Mouse (Mus musculus) cerebellum, adult 8-10 months (tissue): ENCODE measurements around the gene Lcmt1.

Experiments used
- DNase-seq: peaks from one replicate; pipeline ENCODE4 v3.0.0; 2022

Lcmt1 gene

GRCm38 (mm10) chr7:123404198-123404597 lies 34.6 kb downstream of the Lcmt1 start:
- peak; percentile 53 for DNase-seq

DNA sequence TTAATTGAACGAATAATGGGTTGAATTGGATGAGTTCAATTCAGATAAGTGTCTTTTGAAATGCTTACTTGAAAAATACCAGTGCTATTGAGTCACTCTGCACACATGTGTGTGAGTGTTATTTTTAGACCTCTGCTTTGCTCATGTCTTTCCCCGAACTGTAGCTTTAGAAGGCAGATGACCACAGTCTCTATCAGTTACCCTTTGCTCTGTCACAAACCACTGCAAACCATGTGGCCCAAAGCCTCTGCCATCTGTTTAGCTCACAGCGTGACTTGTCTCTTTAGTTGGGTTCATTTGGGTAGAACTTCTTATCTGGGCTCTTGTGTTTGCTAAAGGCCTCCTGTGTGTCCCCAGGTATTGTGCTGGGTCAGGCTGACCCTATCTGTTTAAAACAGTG lies 36.0 kb downstream of the Lcmt1 start:
- DNase-seq: no peak

DNA sequence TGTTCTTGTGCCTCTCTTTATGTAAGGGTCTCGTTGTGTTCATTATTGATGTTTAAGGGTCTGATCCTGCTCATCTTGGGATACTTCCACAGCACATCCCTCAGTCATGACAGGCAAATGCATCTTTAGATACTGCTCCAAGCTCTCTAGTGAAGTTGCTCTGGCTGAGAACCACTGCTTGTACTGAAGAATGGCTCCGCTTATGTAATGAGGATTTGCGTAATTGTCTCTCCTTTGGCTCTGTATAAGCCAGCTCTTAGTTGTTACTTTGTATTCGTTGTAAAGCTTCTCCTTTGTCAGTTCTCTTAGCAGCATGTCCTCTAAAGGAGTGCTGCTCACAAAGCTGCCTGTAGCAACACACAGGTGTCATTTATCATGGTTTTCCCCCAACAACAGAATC lies 37.4 kb downstream of the Lcmt1 start:
- no peak for DNase-seq

- DNase-seq: no peak
Measured at GRCm38 (mm10) chr7:123410502-123410901, 40.9 kb downstream of the Lcmt1 start.

GRCm38 (mm10) chr7:123411109-123411508 lies 41.5 kb downstream of the Lcmt1 start:
- DNase-seq: no peak

GRCm38 (mm10) chr7:123412143-123412542 lies 42.6 kb downstream of the Lcmt1 start:
- peak; percentile 77 for DNase-seq

DNA sequence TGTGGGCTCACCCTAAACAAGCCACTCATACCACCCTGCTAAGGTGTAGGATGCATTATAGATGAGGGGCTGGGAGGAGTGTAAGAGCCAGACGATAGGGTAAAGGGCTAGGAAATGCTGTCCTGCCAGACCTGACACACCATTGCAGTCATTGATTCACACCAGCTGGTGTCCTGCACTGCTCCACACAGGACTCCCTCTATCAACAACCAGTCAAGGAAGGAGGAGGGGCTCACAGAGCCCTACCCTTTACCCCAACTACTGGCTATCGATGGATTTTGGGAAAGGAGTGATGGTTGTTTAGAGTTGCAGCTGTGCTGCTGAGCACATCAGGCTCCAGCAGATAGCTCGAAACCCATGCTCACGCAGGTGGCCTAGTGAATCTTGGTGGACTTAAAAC lies 47.2 kb downstream of the Lcmt1 start:
- no peak for DNase-seq

DNA sequence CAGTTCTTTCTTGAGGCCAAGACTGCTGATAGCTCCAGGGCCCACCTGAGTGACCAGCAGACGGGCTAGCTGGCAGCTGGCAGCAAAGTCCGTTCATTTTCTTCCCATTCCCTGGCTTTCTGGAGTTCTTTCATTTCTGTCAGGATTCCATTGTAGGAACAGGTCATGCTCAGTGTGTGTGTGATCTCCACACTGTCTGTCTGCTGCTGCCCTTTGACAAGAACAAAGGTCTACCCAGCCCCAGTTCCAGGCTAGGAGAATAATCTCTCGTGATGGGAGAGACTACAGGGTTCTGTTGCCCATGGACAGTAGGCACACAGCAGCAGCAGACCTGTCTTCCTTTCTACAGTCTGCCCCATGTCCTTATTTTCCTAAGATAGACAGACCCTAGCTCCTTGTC lies 48.1 kb downstream of the Lcmt1 start:
- no peak for DNase-seq

- no peak for DNase-seq
Measured at GRCm38 (mm10) chr7:123419984-123420383, 50.4 kb downstream of the Lcmt1 start.

- no peak for DNase-seq
Measured at GRCm38 (mm10) chr7:123421958-123422357, 52.4 kb downstream of the Lcmt1 start.

- DNase-seq: no peak
Measured at GRCm38 (mm10) chr7:123424281-123424680, 54.7 kb downstream of the Lcmt1 start.

GRCm38 (mm10) chr7:123425134-123425757 lies 55.7 kb downstream of the Lcmt1 start:
- DNase-seq: no peak

DNA sequence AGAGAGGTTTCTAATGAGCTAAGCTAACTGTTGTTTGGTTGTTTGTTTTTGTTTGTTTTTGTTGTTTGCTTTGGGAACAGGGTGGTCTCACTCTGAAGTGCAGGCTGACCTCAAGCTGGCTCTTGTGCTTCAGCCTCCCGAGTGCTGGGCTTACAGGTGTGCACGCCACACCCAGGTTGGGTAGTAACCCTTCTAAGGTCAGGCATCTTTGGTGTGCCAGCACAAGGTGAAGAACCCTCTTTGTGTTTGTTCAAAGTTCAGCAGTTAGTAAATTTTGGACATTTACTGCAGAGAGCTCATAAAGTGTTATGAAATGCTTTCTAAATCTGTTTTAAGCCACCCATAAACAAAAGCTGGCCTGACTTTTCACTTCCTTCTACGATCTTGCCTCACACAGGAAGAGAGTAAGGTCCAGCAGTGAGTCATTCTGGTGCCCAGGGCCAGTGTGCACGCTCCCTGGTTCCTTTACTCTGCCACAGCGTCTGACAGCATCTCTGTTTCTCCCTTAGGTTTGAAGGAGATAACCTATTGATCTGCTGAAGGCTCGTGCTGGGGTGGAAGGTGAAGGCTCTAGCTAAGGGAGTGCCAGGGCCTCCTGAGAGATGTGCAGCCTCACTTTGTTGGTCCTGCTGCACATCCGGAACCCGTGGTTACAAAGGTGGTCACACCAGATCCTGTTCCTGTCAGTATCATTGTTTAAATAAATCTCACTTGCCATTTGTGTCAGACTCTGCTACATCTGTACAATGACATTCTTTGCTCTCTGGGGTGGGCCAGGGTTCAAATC lies 60.2 kb downstream of the Lcmt1 start:
- DNase-seq: no peak

- no peak for DNase-seq
Measured at GRCm38 (mm10) chr7:123430411-123430705, 60.8 kb downstream of the Lcmt1 start.

GRCm38 (mm10) chr7:123431206-123431605 lies 61.6 kb downstream of the Lcmt1 start:
- no peak for DNase-seq

DNA sequence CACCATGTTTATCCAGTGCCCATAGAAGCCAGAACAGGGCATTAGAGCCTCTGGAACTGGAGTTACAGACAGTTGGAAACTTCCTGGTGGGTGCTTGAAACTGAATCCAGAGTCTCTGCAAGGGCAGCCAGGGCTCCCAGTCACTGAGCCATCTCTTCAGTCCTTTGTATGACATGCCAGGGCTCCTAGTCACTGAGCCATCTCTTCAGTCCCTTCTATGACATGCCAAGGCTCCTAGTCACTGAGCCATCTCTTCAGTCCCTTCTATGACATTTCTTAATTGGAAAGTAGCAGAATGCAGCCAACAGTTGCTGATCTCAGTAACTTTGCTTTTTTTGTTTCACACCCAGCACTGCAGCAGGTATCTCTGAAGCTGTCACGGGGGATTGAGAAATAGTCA lies 72.5 kb downstream of the Lcmt1 start:
- no peak for DNase-seq

DNA sequence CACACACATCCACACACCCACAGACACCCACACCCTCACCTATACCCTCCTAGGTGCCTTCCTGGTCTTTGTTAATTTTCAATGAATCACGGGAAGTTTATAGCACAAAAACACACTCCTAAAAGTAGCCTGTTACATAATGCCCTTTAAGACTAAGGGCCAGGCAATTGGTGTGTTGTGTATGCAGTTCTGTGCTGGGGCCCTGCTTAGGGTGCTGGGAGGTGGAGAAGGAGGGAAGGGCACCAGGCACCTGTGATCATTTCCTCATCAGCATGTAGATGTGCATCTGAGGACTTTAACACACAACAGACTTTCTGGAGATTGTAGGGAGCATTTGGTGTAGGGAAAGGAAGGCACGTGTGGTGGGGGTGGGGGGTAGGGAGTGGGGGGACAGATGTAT lies 79.2 kb downstream of the Lcmt1 start:
- no peak for DNase-seq

DNA sequence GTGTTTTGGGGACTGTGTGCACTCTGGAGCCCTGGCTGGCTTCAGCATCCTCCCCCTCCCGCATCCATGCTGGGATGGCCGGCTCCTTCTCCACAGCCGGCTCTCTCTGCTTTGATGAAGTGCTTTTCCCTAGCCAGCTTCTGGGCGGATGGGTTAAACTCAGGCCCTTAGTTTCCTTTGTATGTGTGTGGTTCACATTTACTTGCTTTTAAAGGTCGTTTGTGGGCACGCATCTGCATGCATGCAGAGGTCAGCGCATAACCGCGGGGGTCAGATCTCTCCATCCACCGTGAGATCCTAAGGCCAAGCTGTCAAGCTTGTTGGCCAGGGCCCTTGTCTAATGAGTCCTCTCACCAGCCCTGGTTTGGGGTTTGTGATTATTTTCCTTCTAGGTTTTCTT lies 80.1 kb downstream of the Lcmt1 start:
- DNase-seq: no peak

- no peak for DNase-seq
Measured at GRCm38 (mm10) chr7:123450515-123450914, 80.9 kb downstream of the Lcmt1 start.

- no peak for DNase-seq
Measured at GRCm38 (mm10) chr7:123452551-123452950, 83.0 kb downstream of the Lcmt1 start.

- no peak for DNase-seq
Measured at GRCm38 (mm10) chr7:123453066-123453465, 83.5 kb downstream of the Lcmt1 start.

DNA sequence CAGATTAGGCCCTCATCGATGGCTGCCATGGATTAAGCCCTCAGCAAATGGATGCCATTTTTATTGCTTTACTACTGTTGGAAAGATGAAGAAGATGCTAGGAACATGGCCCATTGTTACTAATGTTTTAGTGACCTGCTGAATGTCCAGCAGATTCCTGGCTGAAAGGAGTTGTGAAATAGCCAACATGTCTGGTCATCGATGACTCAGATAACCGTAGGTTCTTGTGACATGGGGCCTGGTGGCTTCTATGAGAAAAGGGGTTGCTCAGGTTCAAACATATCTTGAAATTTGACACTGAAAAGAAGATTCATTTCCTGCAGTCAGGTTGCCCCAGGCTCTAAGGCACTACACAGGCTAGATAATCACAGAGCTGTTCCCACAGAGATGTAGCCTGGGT lies 85.5 kb downstream of the Lcmt1 start:
- no peak for DNase-seq

GRCm38 (mm10) chr7:123458309-123458708 lies 88.7 kb downstream of the Lcmt1 start:
- DNase-seq: no peak

DNA sequence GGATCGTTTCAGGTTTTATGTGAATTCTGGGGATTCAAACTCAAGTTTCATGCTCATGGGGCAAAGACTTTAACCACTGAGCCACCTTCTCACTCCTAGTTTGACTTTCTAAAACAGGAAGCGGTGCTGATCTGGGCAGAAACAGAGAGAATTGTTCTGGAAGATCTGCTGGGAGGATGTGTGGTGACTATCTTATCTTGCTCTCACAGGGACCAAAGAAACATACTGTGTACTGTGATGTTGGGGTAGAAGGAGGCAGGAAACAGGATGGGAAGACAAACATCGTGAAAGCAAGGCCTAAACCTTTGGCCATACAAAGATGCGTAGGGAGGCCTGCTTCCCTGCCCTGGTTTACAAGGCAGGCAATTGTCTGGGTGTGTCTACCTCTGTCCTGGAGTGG lies 89.7 kb downstream of the Lcmt1 start:
- DNase-seq: no peak

- no peak for DNase-seq
Measured at GRCm38 (mm10) chr7:123461316-123461715, 91.7 kb downstream of the Lcmt1 start.
